Mouse (Mus musculus) megakaryocyte, embryonic 14.5 days (primary cell): ENCODE data around the gene Slc5a4a. TPM values are rescaled to one million over a fixed set of nuclear protein-coding genes. Genes with fewer than 3 reads are reported as not detected.

Experiments used
- H3K27me3 ChIP-seq: replicated peaks from 2 replicates; pipeline ENCODE3; 2012; ENCODE audit warnings: inconsistent platforms
- H3K36me3 ChIP-seq: replicated peaks from 2 replicates; pipeline ENCODE3; 2012; ENCODE audit warnings: low read length, inconsistent platforms, mixed read lengths
- H3K4me1 ChIP-seq: 2 replicates; pipeline ENCODE4 v1.6.1; 2012; ENCODE audit warnings: inconsistent platforms
- H3K4me3 ChIP-seq: replicated peaks from 2 replicates; pipeline ENCODE3; 2012; ENCODE audit warnings: moderate library complexity, mild to moderate bottlenecking, inconsistent platforms
- H3K9me3 ChIP-seq: 2 replicates; pipeline ENCODE4 v1.6.1; 2012; ENCODE audit warnings: inconsistent platforms
- FLI1 ChIP-seq: IDR thresholded peaks from 2 replicates; pipeline ENCODE4 v1.6.1; 2012; ENCODE audit warnings: low read length, inconsistent platforms, mixed read lengths
- GATA1 ChIP-seq: IDR thresholded peaks from 3 replicates; pipeline ENCODE4 v1.6.1; 2012; ENCODE audit warnings: mixed read lengths, low read length, inconsistent platforms, borderline replicate concordance
- polyA plus RNA-seq: library from polyadenylated mRNA; stranded (reverse); fragments of >175 nt; gene quantifications from 2 replicates; pipeline ENCODE4 v1.2.3, GENCODE M21; 2012; ENCODE audit warnings: low replicate concordance; ENCODE audit not compliant: insufficient read depth

Gene Slc5a4a
- polyA plus RNA-seq, 1 experiment, result not detected

DNA sequence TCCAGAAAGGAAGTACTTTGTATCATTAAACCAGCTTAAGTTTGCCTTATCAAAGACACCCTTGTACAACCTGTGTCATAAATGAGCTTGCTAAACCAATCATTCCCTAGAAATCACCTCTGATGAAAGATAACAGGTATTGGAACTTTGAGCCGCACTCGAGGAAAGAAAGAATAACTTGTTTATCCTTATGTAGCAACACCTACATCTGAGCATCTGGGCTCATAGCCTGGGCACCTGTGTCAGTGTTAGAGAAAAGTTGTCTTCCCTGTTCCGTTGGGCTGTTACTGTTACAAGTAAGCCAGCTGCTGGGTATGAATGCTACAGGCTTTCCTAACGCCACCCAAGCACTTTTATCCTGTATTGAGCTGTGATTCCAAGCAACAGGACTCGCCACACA is 10.3 kb downstream of the Slc5a4a start:
- TF ChIP-seq GATA1 (no peak), FLI1 (no peak)
- Histone ChIP-seq H3K27me3 (peaks cover 2% of the 10 kb centered on the region), H3K4me3 (no peak overlapping the region), H3K4me1 (no peaks in the 10 kb centered on the region), H3K9me3 (no peaks in the 10 kb centered on the region), H3K36me3 (no peaks in the 10 kb centered on the region)

DNA sequence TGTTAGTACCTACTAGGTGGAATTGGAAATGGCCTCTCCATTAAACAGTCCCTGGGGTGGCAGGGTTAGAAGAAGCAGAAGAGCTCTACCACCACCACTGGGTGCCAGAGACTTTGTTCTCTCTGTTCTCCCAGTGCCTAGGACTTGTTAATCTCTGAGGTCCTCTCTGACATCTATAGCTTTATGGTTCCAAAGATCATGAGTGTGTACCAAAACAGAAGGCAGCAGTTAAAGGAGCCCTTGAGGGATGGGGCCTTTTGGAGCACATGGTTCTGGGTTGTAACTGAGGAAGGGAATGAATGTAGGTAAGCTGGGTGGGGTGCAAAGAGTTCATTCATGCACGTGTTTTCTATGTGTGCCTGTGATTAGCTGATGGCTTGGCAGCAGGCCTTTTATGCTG is 10.8 kb downstream of the Slc5a4a start:
- TF ChIP-seq FLI1 (no peak), GATA1 (no peak)
- Histone ChIP-seq H3K9me3 (no peaks in the 10 kb centered on the region), H3K27me3 (peaks cover 2% of the 10 kb centered on the region), H3K4me3 (no peak overlapping the region), H3K36me3 (no peaks in the 10 kb centered on the region), H3K4me1 (no peaks in the 10 kb centered on the region)

DNA sequence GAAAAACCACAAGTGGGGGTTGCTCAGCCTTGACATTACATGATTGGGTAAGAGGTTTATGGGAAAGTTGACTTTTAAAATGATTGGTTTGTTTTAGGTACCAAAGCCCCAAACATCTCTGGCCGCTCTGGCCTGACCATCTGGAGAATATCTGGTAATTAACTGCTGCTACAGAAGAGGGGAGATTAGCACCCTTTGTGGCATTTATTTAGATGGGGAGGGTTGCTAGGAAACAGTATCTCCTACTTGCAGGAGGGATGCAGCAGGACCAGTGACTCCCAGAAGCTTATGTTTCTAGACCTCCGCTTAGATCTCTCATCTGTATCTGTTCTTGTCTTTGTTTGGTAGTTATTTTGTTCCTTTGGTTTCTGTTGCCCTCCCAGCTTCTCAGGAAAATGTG is 27.6 kb downstream of the Slc5a4a start:
- no peaks in the 10 kb centered on the region for H3K36me3 ChIP-seq
- H3K9me3 ChIP-seq, result no peaks in the 10 kb centered on the region
- no peak overlapping the region for H3K4me3 ChIP-seq
- no peak for TF ChIP-seq GATA1
- no peak for TF ChIP-seq FLI1
- H3K27me3 ChIP-seq, result peaks cover 8% of the 10 kb centered on the region
- H3K4me1 ChIP-seq, result no peaks in the 10 kb centered on the region

DNA sequence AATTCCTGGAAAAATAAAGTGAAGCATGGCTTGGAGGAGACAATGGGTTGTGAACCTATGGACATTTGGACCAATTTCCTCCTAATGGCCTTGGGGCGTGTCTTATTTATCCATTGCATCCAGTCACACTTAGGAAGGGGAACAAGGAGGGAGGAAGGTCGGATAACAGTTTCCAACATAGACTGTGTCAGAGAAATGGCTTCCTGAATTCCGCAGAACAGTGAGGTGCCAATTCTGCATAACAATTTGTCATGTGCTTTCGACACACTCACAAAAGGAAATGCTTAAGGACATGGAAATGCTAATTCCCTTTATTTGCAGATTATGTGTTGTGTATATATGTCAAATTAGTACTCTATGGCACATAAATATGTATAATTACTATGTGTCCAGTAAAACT is 38.0 kb downstream of the Slc5a4a start:
- Histone ChIP-seq H3K4me3 (no peak overlapping the region), H3K4me1 (no peaks in the 10 kb centered on the region), H3K9me3 (0 out of 2 replicates have a peak, but pooled peaks cover 3% of the 10 kb centered on the region), H3K36me3 (no peaks in the 10 kb centered on the region), H3K27me3 (peaks cover 2% of the 10 kb centered on the region)
- TF ChIP-seq FLI1 (no peak), GATA1 (no peak)

DNA sequence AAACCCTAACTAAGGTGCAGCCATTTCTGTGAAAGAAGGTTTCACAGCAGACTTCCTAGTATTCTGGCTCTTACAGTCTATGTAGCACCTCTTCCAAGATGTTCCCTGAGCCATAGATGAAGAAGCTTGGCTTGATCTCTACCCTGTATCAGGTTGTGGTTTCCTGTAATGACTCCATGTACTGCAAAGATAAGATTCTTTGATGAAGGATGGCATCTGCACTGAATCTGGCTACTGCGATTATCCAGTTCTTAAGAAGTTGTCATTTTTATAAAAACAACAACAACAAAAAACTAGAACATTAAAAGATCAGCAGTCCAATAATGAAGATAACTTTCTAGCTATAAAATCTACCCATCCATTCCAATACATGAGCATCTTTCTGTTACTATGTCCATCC is 40.8 kb downstream of the Slc5a4a start:
- Histone ChIP-seq H3K27me3 (peaks cover 2% of the 10 kb centered on the region), H3K4me3 (no peak overlapping the region), H3K9me3 (0 out of 2 replicates have a peak, but pooled peaks cover 3% of the 10 kb centered on the region), H3K36me3 (no peaks in the 10 kb centered on the region), H3K4me1 (no peaks in the 10 kb centered on the region)
- TF ChIP-seq FLI1 (no peak), GATA1 (no peak)

DNA sequence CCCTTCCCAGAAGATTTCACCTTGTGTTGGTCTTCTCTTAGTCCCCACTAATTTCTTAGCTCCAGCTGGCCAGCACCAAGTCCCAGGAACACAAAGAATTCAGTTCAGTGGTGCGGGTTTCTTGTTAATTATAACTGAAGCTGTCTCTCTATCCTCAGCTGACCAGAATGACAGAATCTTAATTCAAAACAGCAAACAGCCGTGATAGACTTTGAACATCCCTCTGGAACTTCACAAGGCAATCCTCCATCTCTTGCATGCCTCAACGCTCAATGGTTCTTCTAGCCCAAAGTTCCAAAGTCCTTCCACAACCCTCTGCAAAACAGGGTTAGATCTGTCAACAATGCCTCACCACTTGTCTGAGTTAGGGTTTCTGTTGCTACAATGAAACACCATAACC is 54.2 kb downstream of the Slc5a4a start:
- H3K4me3 ChIP-seq, result no peak overlapping the region
- TF ChIP-seq FLI1 (no peak), GATA1 (no peak)
- H3K27me3 ChIP-seq, result peaks cover 7% of the 10 kb centered on the region
- H3K4me1 ChIP-seq, result peaks cover 4% of the 10 kb centered on the region
- peaks cover under 1% of the 10 kb centered on the region for H3K36me3 ChIP-seq
- H3K9me3 ChIP-seq, result no peaks in the 10 kb centered on the region

DNA sequence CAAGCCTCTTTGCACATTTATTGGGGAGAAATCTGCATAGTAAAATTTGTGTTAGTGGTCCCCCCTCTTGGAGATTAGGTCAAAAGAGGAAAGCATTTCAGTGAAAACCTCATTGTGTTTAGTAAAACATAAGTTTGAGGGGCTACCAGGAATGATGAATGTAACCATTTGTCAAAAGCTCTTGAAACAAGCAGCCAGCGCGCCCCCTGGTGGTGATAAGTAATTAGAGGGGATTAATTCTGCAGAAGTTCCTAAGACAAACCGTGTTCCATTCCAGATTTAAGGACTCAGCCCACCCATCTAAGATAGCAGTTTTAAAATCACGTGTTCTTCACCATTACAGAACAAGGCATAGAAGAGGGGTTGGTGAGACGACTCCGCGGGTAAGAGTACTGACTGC is 54.7 kb downstream of the Slc5a4a start:
- H3K27me3 ChIP-seq, result peaks cover 7% of the 10 kb centered on the region
- H3K36me3 ChIP-seq, result peaks cover 4% of the 10 kb centered on the region
- H3K4me1 ChIP-seq, result peaks cover 4% of the 10 kb centered on the region
- H3K9me3 ChIP-seq, result no peaks in the 10 kb centered on the region
- no peak for TF ChIP-seq GATA1
- no peak for TF ChIP-seq FLI1
- no peak overlapping the region for H3K4me3 ChIP-seq

DNA sequence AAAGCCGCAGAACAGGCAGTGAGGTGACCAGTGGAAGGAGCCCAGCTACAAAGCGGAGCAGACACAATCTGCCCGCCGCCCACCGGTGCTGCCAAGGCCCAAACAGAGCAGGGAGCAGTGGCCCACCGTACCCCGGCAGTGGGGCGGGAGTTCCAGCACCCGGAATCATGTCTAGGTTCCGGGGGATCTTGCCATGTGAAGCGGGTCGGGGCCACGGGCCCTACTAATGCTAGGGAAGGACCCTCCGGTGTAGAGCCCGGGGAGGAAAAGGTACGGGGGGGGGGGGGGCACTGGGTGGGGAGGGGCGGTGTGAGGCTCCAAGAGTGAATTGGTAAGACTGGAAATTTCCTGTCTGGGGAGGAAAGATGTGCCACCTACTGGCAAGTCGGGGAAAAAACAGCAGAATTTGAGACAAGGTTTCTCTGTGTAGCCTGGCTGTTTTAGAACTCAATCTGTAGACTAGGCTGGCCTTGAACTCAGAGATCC is 56.6 kb downstream of the Slc5a4a start:
- H3K36me3 ChIP-seq, result peaks cover 21% of the 10 kb centered on the region
- TF ChIP-seq FLI1, result no peak
- no peak for TF ChIP-seq GATA1
- peaks cover 7% of the 10 kb centered on the region for H3K27me3 ChIP-seq
- H3K4me3 ChIP-seq, result peak overlapping the region; percentile 74
- peaks cover 4% of the 10 kb centered on the region for H3K4me1 ChIP-seq
- H3K9me3 ChIP-seq, result no peaks in the 10 kb centered on the region

DNA sequence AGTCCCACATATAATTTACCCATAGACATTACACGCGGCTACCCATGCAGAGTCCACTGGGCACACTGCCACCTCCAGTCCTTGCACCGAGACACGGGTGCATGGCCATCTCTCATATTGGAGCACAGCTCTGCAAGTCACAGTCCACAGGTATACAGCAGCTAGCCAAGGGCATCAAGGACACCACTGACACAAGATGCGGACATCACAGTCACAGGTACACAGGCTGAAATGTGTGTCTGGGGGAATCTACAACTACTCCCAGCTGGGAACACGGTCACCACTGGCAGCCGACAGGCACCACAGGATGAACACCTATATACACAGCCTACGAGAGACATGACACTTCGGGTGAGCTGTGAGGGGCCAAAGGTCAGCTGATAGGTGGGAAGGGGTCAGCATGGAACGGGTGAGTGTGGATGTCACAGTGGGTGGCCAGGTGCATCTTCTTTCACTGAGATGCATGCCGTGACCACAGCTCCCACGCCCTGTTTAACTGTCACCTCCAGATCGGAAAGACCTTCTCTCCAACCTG is 60.1 kb downstream of the Slc5a4a start:
- Histone ChIP-seq H3K36me3 (peaks cover 34% of the 10 kb centered on the region), H3K27me3 (peaks cover 3% of the 10 kb centered on the region)
- TF ChIP-seq GATA1, result no peak
- no peak for TF ChIP-seq FLI1

DNA sequence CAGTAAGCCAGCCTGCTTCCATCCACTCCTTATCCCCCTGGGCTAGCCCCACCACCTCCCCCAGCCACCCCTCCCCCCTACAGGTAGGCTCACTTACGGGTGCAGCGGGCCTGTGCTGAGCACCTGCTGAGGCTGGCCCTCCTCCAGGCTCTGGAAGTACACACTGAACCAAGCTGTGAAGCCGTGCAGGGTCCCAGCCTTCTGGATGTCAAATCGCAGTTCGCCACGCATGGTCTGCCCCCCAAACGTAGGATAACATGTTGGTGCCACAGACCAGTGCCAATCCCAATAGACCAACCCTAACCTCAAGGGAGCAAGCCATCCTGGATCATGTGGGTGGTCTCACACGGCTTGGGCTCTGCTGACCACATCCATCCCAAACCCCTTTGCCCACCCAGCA is 62.0 kb downstream of the Slc5a4a start:
- no peak for TF ChIP-seq GATA1
- no peaks in the 10 kb centered on the region for H3K27me3 ChIP-seq
- peaks cover 11% of the 10 kb centered on the region for H3K9me3 ChIP-seq
- H3K36me3 ChIP-seq, result peaks cover 43% of the 10 kb centered on the region
- H3K4me3 ChIP-seq, result no peak overlapping the region
- H3K4me1 ChIP-seq, result no peaks in the 10 kb centered on the region

More for the DNA sequence above, 60.1 kb downstream of the Slc5a4a start:
- no peaks in the 10 kb centered on the region for H3K9me3 ChIP-seq
- H3K4me1 ChIP-seq, result peaks cover 4% of the 10 kb centered on the region
- H3K4me3 ChIP-seq, result no peak overlapping the region

DNA sequence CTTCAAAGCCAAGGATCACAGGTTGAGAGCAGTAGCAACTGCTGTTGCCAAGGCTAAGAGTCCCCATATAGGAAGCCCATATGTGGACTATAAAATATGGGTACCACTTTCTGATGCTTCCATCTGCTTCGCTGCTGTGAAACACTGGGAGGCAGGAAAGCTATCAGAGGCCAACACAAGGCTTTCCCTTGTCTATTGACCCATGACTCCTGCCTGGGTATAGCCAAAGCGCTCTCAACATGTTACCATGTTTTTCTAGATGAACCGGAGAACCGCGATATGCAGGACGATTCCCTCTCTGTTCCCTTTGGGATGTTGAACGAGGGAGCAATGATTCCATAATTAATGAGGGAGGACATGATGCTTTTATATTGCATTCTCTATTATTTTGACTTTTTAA is 63.6 kb downstream of the Slc5a4a start:
- TF ChIP-seq GATA1 (no peak), FLI1 (no peak)
- H3K4me3 ChIP-seq, result no peak overlapping the region
- H3K9me3 ChIP-seq, result peaks cover 26% of the 10 kb centered on the region
- H3K27me3 ChIP-seq, result no peaks in the 10 kb centered on the region
- H3K36me3 ChIP-seq, result peaks cover 59% of the 10 kb centered on the region
- H3K4me1 ChIP-seq, result no peaks in the 10 kb centered on the region
